Mouse (Mus musculus) heart, embryonic 13.5 days (tissue): ENCODE results near the gene Golph3l. TPM values are rescaled to one million over a fixed set of nuclear protein-coding genes. Genes with fewer than 3 reads are reported as not detected.
A peak's percentile ranks its signal among the peaks of the same experiment; 100 is the strongest.
"Not testable (repeated sequence)": the region's sequence is repeated elsewhere in the genome, so short reads cannot be mapped to it uniquely, and the experiment has no call there.

Experiments used
- ATAC-seq: fragments of 200-750 bp; cut with Nextera tagmentation; 2 replicates; pipeline ENCODE4 v1.8.0; 2017; ENCODE audit warnings: moderate TSS enrichment; ENCODE audit not compliant: insufficient number of reproducible peaks, low FRiP score, low TSS enrichment; ENCODE audit errors: extremely low read depth
- H3K27ac ChIP-seq: fragments of 300-500 bp; sonication (generic); replicated peaks from 2 replicates; pipeline ENCODE4 v1.5.1; 2015; ENCODE audit warnings: moderate library complexity, mild to moderate bottlenecking, inconsistent platforms
- H3K27me3 ChIP-seq: fragments of 300-500 bp; sonication (generic); replicated peaks from 2 replicates; pipeline ENCODE4 v1.6.1; 2015; ENCODE audit warnings: mild to moderate bottlenecking, inconsistent platforms
- H3K36me3 ChIP-seq: fragments of 300-500 bp; sonication (generic); 2 replicates; pipeline ENCODE4 v1.6.1; 2015; ENCODE audit warnings: mild to moderate bottlenecking, inconsistent platforms
- H3K4me1 ChIP-seq: fragments of 300-500 bp; sonication (generic); 2 replicates; pipeline ENCODE4 v1.6.1; 2015; ENCODE audit warnings: inconsistent platforms
- H3K4me2 ChIP-seq: fragments of 300-500 bp; sonication (generic); 2 replicates; pipeline ENCODE4 v1.6.1; 2015; ENCODE audit warnings: inconsistent platforms, mild to moderate bottlenecking, moderate library complexity
- H3K4me3 ChIP-seq: fragments of 300-500 bp; sonication (generic); 2 replicates; pipeline ENCODE4 v1.5.1; 2015; ENCODE audit warnings: moderate library complexity, mild to moderate bottlenecking, inconsistent platforms
- H3K9ac ChIP-seq: fragments of 300-500 bp; sonication (generic); 2 replicates; pipeline ENCODE4 v1.6.1; 2015; ENCODE audit warnings: inconsistent platforms, mild to moderate bottlenecking, moderate library complexity
- H3K9me3 ChIP-seq: fragments of 300-500 bp; sonication (generic); 2 replicates; pipeline ENCODE4 v1.6.1; 2016; ENCODE audit warnings: inconsistent platforms
- WGBS: fragments of 180-500 bp; shearing (Covaris S2); methylation state at CpG from one replicate; pipeline ENCODE4 v1.1.7; 2015; ENCODE audit warnings: mixed read lengths; 5-methylcytosine and 5-hydroxymethylcytosine counted together
- polyA plus RNA-seq: library from polyadenylated mRNA; unstranded; fragments of >200 nt; fragmentation: Nextera tagmentation; extraction: Ambion mirVana; gene quantifications from 2 replicates; pipeline ENCODE4 v1.2.1, GENCODE M21; 2015

The Golph3l gene
- polyA plus RNA-seq: 23.3 and 24.7 TPM in 2 replicates

- H3K9ac ChIP-seq: peak within 1 kb of the TSS; percentile 86
- WGBS: 0% methylated on average over 12 of the region's 12 CpGs
- ATAC-seq: peak; percentile 99
- peak within 1 kb of the TSS; percentile 82 for H3K4me2 ChIP-seq
- peaks cover 15% of the 10 kb centered on the region for H3K4me1 ChIP-seq
- H3K27ac ChIP-seq: peak within 1 kb of the TSS; percentile 84
- no peaks in the 10 kb centered on the region for H3K9me3 ChIP-seq
- H3K36me3 ChIP-seq: peaks cover 25% of the 10 kb centered on the region
- H3K27me3 ChIP-seq: no peaks in the 10 kb centered on the region
- peak within 1 kb of the TSS; percentile 85 for H3K4me3 ChIP-seq
These were observed at the start of gene Golph3l for GRCm38 (mm10) chr3:95588604-95589086. Golph3l (plus strand) TSS chr3:95588934.

GRCm38 (mm10) chr3:95538936-95539335, 49.8 kb upstream of the Golph3l start:
- Histone ChIP-seq H3K4me3 (no peak overlapping the region), H3K27me3 (no peaks in the 10 kb centered on the region; the same call in 1 of the 2 replicates), H3K36me3 (no peaks in the 10 kb centered on the region), H3K9me3 (no peaks in the 10 kb centered on the region), H3K4me1 (no peaks in the 10 kb centered on the region), H3K9ac (no peak overlapping the region), H3K27ac (no peak overlapping the region), H3K4me2 (no peak overlapping the region)
- WGBS: 87% methylated on average over 10 of the region's 10 CpGs
- ATAC-seq: no peak

GRCm38 (mm10) chr3:95539837-95540236, 48.9 kb upstream of the Golph3l start:
- Histone ChIP-seq H3K27me3 (no peaks in the 10 kb centered on the region; the same call in 1 of the 2 replicates), H3K9ac (no peak overlapping the region), H3K4me2 (no peak overlapping the region), H3K4me1 (no peaks in the 10 kb centered on the region), H3K4me3 (no peak overlapping the region), H3K27ac (no peak overlapping the region), H3K36me3 (no peaks in the 10 kb centered on the region), H3K9me3 (no peaks in the 10 kb centered on the region)
- WGBS: 87% methylated on average over 4 of the region's 4 CpGs
- no peak for ATAC-seq

- H3K9me3 ChIP-seq, ATAC-seq, H3K36me3 ChIP-seq, H3K4me3 ChIP-seq, H3K4me1 ChIP-seq, H3K27me3 ChIP-seq, H3K27ac ChIP-seq, H3K4me2 ChIP-seq, H3K9ac ChIP-seq: not testable (repeated sequence)
- WGBS: 73% methylated on average over 2 of the region's 2 CpGs
These were observed 47.5 kb upstream of the Golph3l start for GRCm38 (mm10) chr3:95541186-95541585.

GRCm38 (mm10) chr3:95542171-95542570, 46.6 kb upstream of the Golph3l start:
- Histone ChIP-seq H3K27ac (no peak overlapping the region), H3K36me3 (no peaks in the 10 kb centered on the region), H3K9me3 (no peaks in the 10 kb centered on the region), H3K27me3 (no peaks in the 10 kb centered on the region; the same call in 1 of the 2 replicates), H3K4me3 (no peak overlapping the region), H3K9ac (no peak overlapping the region), H3K4me1 (no peaks in the 10 kb centered on the region), H3K4me2 (no peak overlapping the region)
- ATAC-seq: no peak

- Histone ChIP-seq H3K4me3 (no peak overlapping the region), H3K9me3 (no peaks in the 10 kb centered on the region), H3K9ac (no peak overlapping the region), H3K4me1 (no peaks in the 10 kb centered on the region), H3K36me3 (no peaks in the 10 kb centered on the region), H3K4me2 (no peak overlapping the region), H3K27ac (no peak overlapping the region), H3K27me3 (no peaks in the 10 kb centered on the region; the same call in 1 of the 2 replicates)
- ATAC-seq: no peak
- WGBS: 65% methylated on average over 7 of the region's 7 CpGs
These were observed 45.8 kb upstream of the Golph3l start for GRCm38 (mm10) chr3:95542981-95543380.

GRCm38 (mm10) chr3:95550176-95550575, 38.6 kb upstream of the Golph3l start:
- WGBS: 67% methylated on average over 1 of the region's 1 CpGs
- H3K4me2 ChIP-seq: no peak overlapping the region
- no peaks in the 10 kb centered on the region for H3K36me3 ChIP-seq
- no peak for ATAC-seq
- no peaks in the 10 kb centered on the region for H3K9me3 ChIP-seq
- no peak overlapping the region for H3K27ac ChIP-seq
- H3K9ac ChIP-seq: no peak overlapping the region
- H3K27me3 ChIP-seq: no peaks in the 10 kb centered on the region
- H3K4me1 ChIP-seq: no peaks in the 10 kb centered on the region
- no peak overlapping the region for H3K4me3 ChIP-seq

DNA sequence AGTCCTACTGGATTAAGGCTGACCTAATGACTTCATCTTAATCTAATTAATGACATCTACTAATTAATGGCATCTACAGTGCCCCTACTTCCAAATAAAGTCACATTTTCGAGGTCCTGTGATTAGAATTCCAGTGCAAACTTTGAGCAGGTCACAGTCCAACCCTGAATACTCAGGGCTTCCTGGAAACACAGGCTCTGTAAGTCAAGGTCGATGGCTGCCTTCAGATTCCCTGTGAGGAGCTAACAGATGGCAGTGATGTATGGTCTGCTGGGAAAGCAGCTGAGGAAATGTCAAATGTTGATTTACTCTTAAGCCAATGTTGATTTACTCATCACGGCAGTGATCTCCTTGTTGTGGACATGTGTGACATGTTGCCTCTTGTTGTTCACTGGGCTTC, 34.7 kb upstream of the Golph3l start:
- 48% methylated on average over 3 of the region's 3 CpGs for WGBS
- no peak for ATAC-seq
- no peak overlapping the region for H3K4me3 ChIP-seq
- H3K9ac ChIP-seq: no peak overlapping the region
- no peak overlapping the region for H3K4me2 ChIP-seq
- H3K9me3 ChIP-seq: no peaks in the 10 kb centered on the region
- H3K36me3 ChIP-seq: no peaks in the 10 kb centered on the region
- no peaks in the 10 kb centered on the region for H3K4me1 ChIP-seq
- no peak overlapping the region for H3K27ac ChIP-seq
- no peaks in the 10 kb centered on the region for H3K27me3 ChIP-seq

GRCm38 (mm10) chr3:95559437-95559836, 29.3 kb upstream of the Golph3l start, which contains the start of gene Hormad1:
Hormad1 (plus strand) TSS chr3:95559677.
- WGBS: 86% methylated on average over 27 of the region's 27 CpGs
- ATAC-seq: no peak

GRCm38 (mm10) chr3:95560738-95561137, 28.0 kb upstream of the Golph3l start:
- Histone ChIP-seq H3K4me3 (no peak overlapping the region), H3K36me3 (no peaks in the 10 kb centered on the region), H3K9ac (no peak overlapping the region), H3K27me3 (no peaks in the 10 kb centered on the region), H3K27ac (no peak overlapping the region), H3K4me1 (no peaks in the 10 kb centered on the region), H3K9me3 (no peaks in the 10 kb centered on the region), H3K4me2 (no peak overlapping the region)
- 86% methylated on average over 3 of the region's 3 CpGs for WGBS
- no peak for ATAC-seq

More at GRCm38 (mm10) chr3:95559437-95559836, 29.3 kb upstream of the Golph3l start, which contains the start of gene Hormad1:
- no peaks in the 10 kb centered on the region for H3K36me3 ChIP-seq
- no peaks in the 10 kb centered on the region for H3K9me3 ChIP-seq
- no peak within 1 kb of the TSS for H3K27ac ChIP-seq
- no peaks in the 10 kb centered on the region for H3K4me1 ChIP-seq
- H3K4me3 ChIP-seq: no peak within 1 kb of the TSS
- H3K4me2 ChIP-seq: no peak within 1 kb of the TSS
- H3K27me3 ChIP-seq: no peaks in the 10 kb centered on the region
- H3K9ac ChIP-seq: no peak within 1 kb of the TSS

DNA sequence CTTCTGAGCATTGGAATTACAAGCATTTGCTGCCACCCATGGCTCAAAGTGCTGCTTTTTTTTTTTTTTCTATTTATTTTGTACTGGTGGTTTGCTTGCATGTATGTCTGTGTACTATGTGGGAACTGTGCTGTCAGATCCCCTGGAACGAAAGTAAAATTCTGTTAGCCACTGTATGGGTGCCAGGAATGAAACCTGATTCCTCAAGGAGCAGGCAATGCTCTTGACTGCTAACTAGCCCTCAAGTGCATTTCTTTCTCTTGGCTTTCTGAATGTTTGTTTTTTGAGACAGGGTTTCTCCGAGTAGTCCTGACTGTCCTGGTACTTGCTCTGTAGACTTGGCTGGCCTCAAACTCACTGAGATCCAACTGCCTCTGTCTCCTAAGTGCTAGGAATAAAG, 26.9 kb upstream of the Golph3l start:
- no peak overlapping the region for H3K4me3 ChIP-seq
- H3K9ac ChIP-seq: no peak overlapping the region
- H3K27me3 ChIP-seq: no peaks in the 10 kb centered on the region
- no peaks in the 10 kb centered on the region for H3K9me3 ChIP-seq
- no peak overlapping the region for H3K27ac ChIP-seq
- no peaks in the 10 kb centered on the region for H3K4me1 ChIP-seq
- H3K4me2 ChIP-seq: no peak overlapping the region
- H3K36me3 ChIP-seq: no peaks in the 10 kb centered on the region
- WGBS: 56% methylated on average over 2 of the region's 2 CpGs
- ATAC-seq: no peak

DNA sequence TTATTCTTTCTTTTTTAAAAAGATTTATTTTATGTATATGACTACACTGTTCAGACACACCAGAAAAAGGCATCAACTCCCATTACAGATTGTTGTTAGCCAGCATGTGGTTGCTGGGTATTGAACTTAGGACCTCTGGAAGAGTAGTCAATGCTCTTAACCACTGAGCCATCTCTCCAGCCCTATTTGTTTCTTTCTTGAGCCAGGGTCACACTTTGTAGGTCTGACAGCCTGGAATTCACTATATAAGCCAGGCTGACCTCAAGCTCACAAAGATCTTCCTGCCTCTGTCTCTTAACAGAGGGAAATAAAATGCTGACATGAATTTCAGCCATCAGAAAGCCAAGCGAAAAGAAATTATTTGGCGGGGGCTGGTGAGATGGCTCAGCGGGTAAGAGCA, 19.1 kb upstream of the Golph3l start:
- no peak for ATAC-seq
- Histone ChIP-seq H3K9me3 (no peaks in the 10 kb centered on the region), H3K4me2 (no peak overlapping the region), H3K9ac (no peak overlapping the region), H3K27me3 (no peaks in the 10 kb centered on the region), H3K4me1 (no peaks in the 10 kb centered on the region), H3K4me3 (no peak overlapping the region), H3K36me3 (no peaks in the 10 kb centered on the region), H3K27ac (no peak overlapping the region)
- 86% methylated on average over 3 of the region's 3 CpGs for WGBS
